Mouse (Mus musculus): ENCODE measurements around the gene Ccn2. TPM values are rescaled to one million over a fixed set of nuclear protein-coding genes. Genes with fewer than 3 reads are reported as not detected.

The Ccn2 gene
- not detected in 2 replicates for total RNA-seq (2017)

- peak; percentile 51 for ATAC-seq (replicated peaks; ENCODE audit: low read depth, poor library complexity, severe bottlenecking)
Measured at GRCm38 (mm10) chr10:24595250-24596002, at the start of gene Ccn2. Gene Ccn2, plus strand, starts transcription at chr10:24595442.

DNA sequence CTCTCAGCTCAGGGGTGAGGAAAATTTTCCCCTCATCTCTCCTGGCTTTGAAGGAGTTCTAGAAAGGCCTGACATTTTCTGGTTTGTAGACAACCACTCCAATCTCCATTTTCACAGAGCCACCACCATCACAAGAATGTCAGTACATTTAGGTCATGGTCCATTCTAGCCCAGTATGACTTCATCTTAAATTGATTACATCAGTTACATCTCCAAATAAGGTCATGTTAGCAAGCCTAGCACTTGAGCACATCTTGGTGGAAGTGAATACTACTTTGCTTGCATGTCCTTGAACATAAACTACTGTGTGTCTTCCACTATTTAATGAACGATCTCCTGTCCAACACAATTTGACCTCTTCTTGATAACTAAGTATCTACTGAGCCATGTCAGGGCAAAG is 42.4 kb upstream of the Ccn2 start:
- ATAC-seq (replicated peaks; ENCODE audit: low read depth, poor library complexity, severe bottlenecking): no peak

GRCm38 (mm10) chr10:24554091-24554490 is 41.2 kb upstream of the Ccn2 start:
- ATAC-seq (replicated peaks; ENCODE audit: low read depth, poor library complexity, severe bottlenecking): no peak

DNA sequence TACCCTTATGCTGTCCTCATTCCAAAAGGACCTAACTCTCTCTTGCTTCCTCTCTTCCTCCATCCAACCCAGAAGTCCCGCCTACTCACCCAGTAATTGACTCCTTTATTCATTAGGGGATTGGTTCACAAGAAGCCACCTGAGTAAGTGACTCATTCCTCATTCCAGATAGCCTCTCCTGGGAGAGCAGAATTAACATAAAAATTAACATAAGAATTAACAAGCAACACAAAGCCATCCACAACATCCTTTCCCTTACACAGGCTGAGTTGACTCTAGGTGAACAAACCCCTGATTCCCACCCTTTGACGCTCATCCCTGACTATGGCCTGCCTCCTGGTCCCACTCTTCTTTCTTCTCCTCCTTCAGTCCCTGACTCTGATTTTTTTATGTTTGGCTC is 36.9 kb upstream of the Ccn2 start:
- ATAC-seq (replicated peaks; ENCODE audit: low read depth, poor library complexity, severe bottlenecking): no peak

- no peak for ATAC-seq (replicated peaks; ENCODE audit: low read depth, poor library complexity, severe bottlenecking)
Measured at GRCm38 (mm10) chr10:24569691-24570420, 25.4 kb upstream of the Ccn2 start.

- no peak for ATAC-seq (replicated peaks; ENCODE audit: low read depth, poor library complexity, severe bottlenecking)
Measured at GRCm38 (mm10) chr10:24572044-24572960, 22.9 kb upstream of the Ccn2 start.

DNA sequence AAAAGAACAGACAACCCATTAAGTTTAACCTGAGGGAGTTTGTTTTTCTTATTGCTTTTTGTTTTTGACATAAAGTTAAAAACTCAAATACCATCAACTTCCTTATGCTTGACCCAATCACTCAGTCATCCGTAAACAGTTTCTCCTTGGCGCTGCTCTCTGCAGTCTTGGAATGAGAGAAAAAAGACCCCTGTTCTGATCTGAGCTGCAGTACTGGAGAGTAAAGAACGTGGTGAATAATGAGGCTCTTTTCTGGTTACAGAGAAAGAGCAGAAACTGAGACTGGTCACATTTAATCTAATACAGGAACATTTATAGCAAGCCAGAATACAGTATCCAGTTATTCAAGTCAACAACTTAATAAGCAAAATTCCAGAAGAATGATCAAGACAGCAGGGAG is 21.8 kb upstream of the Ccn2 start:
- ATAC-seq (replicated peaks; ENCODE audit: low read depth, poor library complexity, severe bottlenecking): no peak

DNA sequence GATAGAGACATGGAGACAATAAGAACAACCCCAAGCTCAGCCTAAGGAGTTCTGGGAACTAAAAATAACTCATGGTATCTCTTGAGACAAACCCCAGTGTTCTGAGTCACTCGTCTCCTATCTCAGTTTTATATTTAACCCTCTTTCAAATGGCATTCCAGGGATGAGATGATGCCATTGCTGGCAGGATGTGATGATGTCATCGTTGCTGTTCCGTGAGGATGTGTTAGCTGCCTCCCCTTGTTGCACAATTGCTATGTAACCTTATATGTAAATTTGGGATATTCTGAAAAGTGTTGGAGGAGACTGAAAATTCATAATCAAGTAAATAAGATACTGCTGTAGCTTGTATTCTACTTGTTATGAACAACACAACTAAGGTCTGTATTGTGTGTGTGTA is 14.2 kb upstream of the Ccn2 start:
- no peak for ATAC-seq (replicated peaks; ENCODE audit: low read depth, poor library complexity, severe bottlenecking)

- ATAC-seq (replicated peaks; ENCODE audit: low read depth, poor library complexity, severe bottlenecking): no peak
Measured at GRCm38 (mm10) chr10:24588824-24589223, 6.4 kb upstream of the Ccn2 start.

- ATAC-seq (replicated peaks; ENCODE audit: low read depth, poor library complexity, severe bottlenecking): no peak
Measured at GRCm38 (mm10) chr10:24589238-24589637, 6.0 kb upstream of the Ccn2 start.

- no peak for ATAC-seq (replicated peaks; ENCODE audit: low read depth, poor library complexity, severe bottlenecking)
Measured at GRCm38 (mm10) chr10:24590546-24590945, 4.7 kb upstream of the Ccn2 start.

GRCm38 (mm10) chr10:24591136-24591535 is 4.1 kb upstream of the Ccn2 start:
- ATAC-seq (replicated peaks; ENCODE audit: low read depth, poor library complexity, severe bottlenecking): peak; percentile 71

DNA sequence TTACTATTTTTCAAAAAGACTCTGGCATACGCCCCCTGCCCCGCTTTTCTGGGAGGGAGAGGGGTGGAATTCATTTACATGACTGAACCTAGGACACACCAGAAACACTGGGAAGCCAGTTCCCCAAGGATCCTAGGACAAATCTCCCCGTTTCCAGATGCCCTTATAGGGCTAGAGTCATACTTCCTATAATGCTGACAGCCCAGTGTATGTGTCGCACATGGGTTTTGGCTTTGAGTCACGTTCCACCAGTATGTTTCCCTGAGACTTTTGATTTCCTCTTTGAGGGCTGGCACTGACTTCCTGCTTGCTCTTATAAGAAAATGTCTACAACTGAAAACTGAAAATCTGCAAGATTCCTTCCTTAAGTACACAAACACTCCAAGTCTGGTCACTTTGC is 3.5 kb upstream of the Ccn2 start:
- ATAC-seq (replicated peaks; ENCODE audit: low read depth, poor library complexity, severe bottlenecking): peak; percentile 64

GRCm38 (mm10) chr10:24592318-24592717 is 2.9 kb upstream of the Ccn2 start:
- no peak for ATAC-seq (replicated peaks; ENCODE audit: low read depth, poor library complexity, severe bottlenecking)

- ATAC-seq (replicated peaks; ENCODE audit: low read depth, poor library complexity, severe bottlenecking): 0 out of 2 replicates have a peak, but pooled peaks have one; percentile 9
Measured at GRCm38 (mm10) chr10:24592969-24593368, 2.3 kb upstream of the Ccn2 start.

- ATAC-seq (replicated peaks; ENCODE audit: low read depth, poor library complexity, severe bottlenecking): no peak
Measured at GRCm38 (mm10) chr10:24593556-24593955, 1.7 kb upstream of the Ccn2 start.

DNA sequence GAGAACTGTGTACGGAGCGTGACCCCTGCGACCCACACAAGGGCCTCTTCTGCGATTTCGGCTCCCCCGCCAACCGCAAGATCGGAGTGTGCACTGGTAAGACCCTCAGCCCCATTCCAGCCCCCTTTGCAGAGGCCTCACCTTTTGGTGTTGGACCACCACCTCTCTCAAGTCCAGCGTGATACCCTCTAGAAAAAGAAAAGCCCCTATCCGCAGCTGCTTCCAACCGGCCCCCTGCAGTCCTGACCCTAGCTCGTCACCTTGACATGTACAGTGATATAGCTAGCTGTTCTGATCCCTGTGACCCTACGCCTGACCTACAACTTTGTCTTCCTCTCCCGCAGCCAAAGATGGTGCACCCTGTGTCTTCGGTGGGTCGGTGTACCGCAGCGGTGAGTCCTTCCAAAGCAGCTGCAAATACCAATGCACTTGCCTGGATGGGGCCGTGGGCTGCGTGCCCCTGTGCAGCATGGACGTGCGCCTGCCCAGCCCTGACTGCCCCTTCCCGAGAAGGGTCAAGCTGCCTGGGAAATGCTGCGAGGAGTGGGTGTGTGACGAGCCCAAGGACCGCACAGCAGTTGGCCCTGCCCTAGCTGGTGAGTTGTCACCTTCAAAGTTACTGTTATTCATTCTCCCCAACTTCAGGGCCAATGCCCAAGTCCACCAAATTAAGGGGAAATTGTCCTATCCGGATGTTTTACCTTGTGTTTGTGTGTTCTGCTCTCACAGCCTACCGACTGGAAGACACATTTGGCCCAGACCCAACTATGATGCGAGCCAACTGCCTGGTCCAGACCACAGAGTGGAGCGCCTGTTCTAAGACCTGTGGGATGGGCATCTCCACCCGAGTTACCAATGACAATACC is 994 bp downstream of the Ccn2 start:
- no peak for ATAC-seq (replicated peaks; ENCODE audit: low read depth, poor library complexity, severe bottlenecking)

DNA sequence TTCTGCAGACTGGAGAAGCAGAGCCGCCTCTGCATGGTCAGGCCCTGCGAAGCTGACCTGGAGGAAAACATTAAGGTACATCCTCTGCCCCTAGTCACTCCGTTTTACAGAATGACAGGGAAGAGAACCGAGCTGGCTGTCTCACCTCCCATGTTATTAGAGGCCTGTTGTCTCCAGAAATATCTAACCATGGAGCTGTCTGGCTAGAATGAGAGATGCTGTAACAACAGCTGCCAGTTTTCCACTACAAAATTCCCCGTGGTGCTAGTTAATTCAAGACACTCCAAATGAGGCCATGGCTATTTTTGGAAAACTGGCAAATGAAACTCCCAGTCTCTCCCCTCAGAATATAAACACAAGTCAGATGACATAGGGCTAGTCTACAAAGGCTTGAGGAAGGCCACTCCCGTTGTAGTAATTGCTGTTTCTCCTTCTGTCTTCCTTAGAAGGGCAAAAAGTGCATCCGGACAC is 1.7 kb downstream of the Ccn2 start:
- ATAC-seq (replicated peaks; ENCODE audit: low read depth, poor library complexity, severe bottlenecking): no peak

GRCm38 (mm10) chr10:24597789-24598188 is 2.5 kb downstream of the Ccn2 start:
- ATAC-seq (replicated peaks; ENCODE audit: low read depth, poor library complexity, severe bottlenecking): no peak

All from common myeloid progenitor, adult 5-6 weeks (primary cell).